Mouse (Mus musculus) ES-Bruce4 (cell line): ENCODE data around the gene Ggcx. TPM values are rescaled to one million over a fixed set of nuclear protein-coding genes. Genes with fewer than 3 reads are reported as not detected.
A peak's percentile ranks its signal among the peaks of the same experiment; 100 is the strongest.

Experiments
- H3K27ac ChIP-seq: 2 replicates; pipeline ENCODE4 v1.5.1; 2012; ENCODE audit warnings: low read length, inconsistent platforms; ENCODE audit not compliant: insufficient read depth
- H3K27me3 ChIP-seq: 2 replicates; pipeline ENCODE4 v1.6.1; 2012; ENCODE audit warnings: mild to moderate bottlenecking, low read length, inconsistent platforms; ENCODE audit not compliant: control insufficient read depth, poor library complexity, insufficient read depth, severe bottlenecking
- H3K36me3 ChIP-seq: 2 replicates; pipeline ENCODE4 v1.6.1; 2012; ENCODE audit warnings: inconsistent platforms, mild to moderate bottlenecking, low read length, moderate library complexity; ENCODE audit not compliant: control insufficient read depth, poor library complexity, insufficient read depth, severe bottlenecking
- H3K4me1 ChIP-seq: one replicate; pipeline ENCODE4 v1.8.1; 2011; ENCODE audit warnings: low read length; ENCODE audit not compliant: control insufficient read depth, insufficient read depth
- H3K4me3 ChIP-seq: 2 replicates; pipeline ENCODE4 v1.5.1; 2011; ENCODE audit warnings: low read depth, mild to moderate bottlenecking, low read length
- H3K9ac ChIP-seq: 2 replicates; pipeline ENCODE4 v1.6.1; 2012; ENCODE audit warnings: low read depth, mild to moderate bottlenecking, inconsistent platforms; ENCODE audit not compliant: poor library complexity, severe bottlenecking
- H3K9me3 ChIP-seq: replicated peaks from 2 replicates; pipeline ENCODE4 v1.6.1; 2012; ENCODE audit warnings: mild to moderate bottlenecking, low read length, inconsistent platforms; ENCODE audit not compliant: control insufficient read depth, poor library complexity, insufficient read depth, severe bottlenecking
- CTCF ChIP-seq: IDR thresholded peaks from one replicate; pipeline ENCODE4 v1.8.1; 2011; ENCODE audit warnings: low read depth, low read length
- EP300 ChIP-seq: IDR thresholded peaks from 2 replicates; pipeline ENCODE4 v1.6.1; 2011; ENCODE audit warnings: low read depth, low read length; ENCODE audit not compliant: insufficient read depth
- POLR2A ChIP-seq: IDR thresholded peaks from one replicate; pipeline ENCODE4 v1.8.1; 2011; ENCODE audit warnings: low read length; ENCODE audit not compliant: insufficient read depth
- polyA plus RNA-seq: library from polyadenylated mRNA; stranded (reverse); fragments of >200 nt; gene quantifications from 2 replicates; pipeline ENCODE4 v1.2.4, GENCODE M21; 2011; ENCODE audit warnings: low read depth; ENCODE audit not compliant: missing spikeins, insufficient read depth, insufficient read length

The Ggcx gene
- polyA plus RNA-seq, 1 experiment = 16.6 TPM

- Histone ChIP-seq H3K27ac (peak overlapping the region; percentile 76), H3K9ac (peak overlapping the region; percentile 98), H3K36me3 (peaks cover 46% of the 10 kb centered on the region), H3K4me1 (peaks cover 3% of the 10 kb centered on the region), H3K9me3 (no peaks in the 10 kb centered on the region), H3K4me3 (peak overlapping the region; percentile 99), H3K27me3 (no peaks in the 10 kb centered on the region)
- TF ChIP-seq POLR2A (no peak), CTCF (no peak), EP300 (no peak)
Measured at GRCm38 (mm10) chr6:72438862-72439354, 24.8 kb downstream of the Ggcx start.

DNA sequence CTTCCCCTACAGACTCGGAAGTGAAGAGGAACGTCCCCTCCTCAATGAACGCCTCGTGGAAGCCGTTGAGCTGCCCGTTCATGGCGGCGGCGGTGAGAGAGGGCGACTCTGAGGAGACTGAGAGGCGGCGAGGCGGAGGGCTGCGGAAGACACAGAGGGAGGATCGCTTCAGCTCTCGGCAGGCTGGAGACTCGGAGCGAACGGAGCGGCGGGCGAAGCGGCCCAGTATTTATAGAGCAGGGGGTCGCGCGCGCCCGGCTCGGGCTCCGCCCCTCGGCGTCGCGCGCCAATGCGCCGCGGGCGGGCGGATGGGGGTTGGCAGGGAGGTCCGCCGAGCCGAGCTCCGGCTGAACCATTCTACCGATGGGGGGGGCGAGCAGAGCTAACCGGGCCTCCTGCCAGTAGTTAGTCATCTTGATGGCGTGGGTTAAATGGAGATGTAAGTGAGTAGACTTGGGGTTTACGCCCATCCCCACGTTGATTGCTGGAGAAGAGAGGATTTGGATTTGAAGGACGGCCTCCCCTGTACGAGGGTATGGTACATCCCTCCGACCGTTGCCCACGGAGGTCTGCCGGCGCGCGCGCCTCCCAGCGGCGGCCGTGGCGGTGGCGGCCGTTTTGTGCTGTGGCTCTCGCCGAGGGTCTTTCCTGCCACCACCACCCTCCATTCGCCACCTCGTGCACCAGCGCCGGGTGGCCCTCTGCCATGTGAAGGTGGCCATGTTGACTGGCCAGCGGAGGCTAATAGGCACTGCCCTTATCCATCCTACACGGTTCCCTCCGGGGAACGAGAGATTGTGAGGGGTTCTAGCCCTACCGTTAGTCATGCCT, 25.5 kb downstream of the Ggcx start, which contains the start of gene Mat2a:
Gene Mat2a, minus strand, starts transcription at position 204 of the 831 bp plus-strand sequence.
- no peaks in the 10 kb centered on the region for H3K9me3 ChIP-seq
- H3K27ac ChIP-seq = peak within 1 kb of the TSS; percentile 89
- peak within 1 kb of the TSS; percentile 98 for H3K9ac ChIP-seq
- H3K4me3 ChIP-seq = peak within 1 kb of the TSS; percentile 99
- H3K27me3 ChIP-seq = no peaks in the 10 kb centered on the region
- 0 out of 2 replicates have a peak, but pooled peaks have one; percentile 38 for TF ChIP-seq EP300
- peak; percentile 53 for TF ChIP-seq CTCF
- TF ChIP-seq POLR2A = peak; percentile 95
- peaks cover 41% of the 10 kb centered on the region for H3K36me3 ChIP-seq
- peaks cover 3% of the 10 kb centered on the region for H3K4me1 ChIP-seq

- Histone ChIP-seq H3K36me3 (peaks cover 33% of the 10 kb centered on the region), H3K4me1 (peaks cover 3% of the 10 kb centered on the region), H3K27me3 (no peaks in the 10 kb centered on the region), H3K9ac (peak overlapping the region; percentile 98), H3K4me3 (peak overlapping the region; percentile 93), H3K27ac (peak overlapping the region; percentile 89), H3K9me3 (no peaks in the 10 kb centered on the region)
- TF ChIP-seq CTCF (no peak), EP300 (no peak), POLR2A (no peak)
Measured at GRCm38 (mm10) chr6:72440186-72440990, 26.3 kb downstream of the Ggcx start.

- Histone ChIP-seq H3K27ac (no peak overlapping the region), H3K9me3 (no peaks in the 10 kb centered on the region)
- TF ChIP-seq POLR2A (no peak), CTCF (no peak), EP300 (no peak)
Measured at GRCm38 (mm10) chr6:72442921-72443604, 29.0 kb downstream of the Ggcx start.

DNA sequence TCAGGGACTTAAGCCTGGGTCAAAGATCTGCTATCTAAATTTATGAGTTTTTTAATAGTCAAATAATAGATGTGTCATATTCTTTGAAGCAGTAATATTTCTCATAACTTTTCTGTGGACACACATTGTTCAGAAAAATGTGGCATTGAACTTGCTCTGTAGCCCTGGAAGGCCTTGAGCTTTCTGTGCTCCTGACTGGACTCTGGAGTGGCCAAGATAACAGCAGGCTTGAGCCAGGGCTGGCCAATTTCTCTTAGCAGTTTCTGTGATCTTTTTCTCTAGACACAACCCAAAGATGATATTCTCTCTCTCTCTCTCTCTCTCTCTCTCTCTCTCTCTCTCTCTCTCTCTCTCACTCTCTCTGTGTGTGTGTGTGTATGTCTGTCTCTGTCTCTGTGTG, 30.9 kb downstream of the Ggcx start:
- no peak for TF ChIP-seq EP300
- TF ChIP-seq POLR2A = no peak
- TF ChIP-seq CTCF = no peak

More at GRCm38 (mm10) chr6:72442921-72443604, 29.0 kb downstream of the Ggcx start:
- Histone ChIP-seq H3K36me3 (peaks cover 6% of the 10 kb centered on the region), H3K27me3 (no peaks in the 10 kb centered on the region), H3K4me1 (peaks cover 3% of the 10 kb centered on the region), H3K4me3 (no peak overlapping the region), H3K9ac (no peak overlapping the region)

More for the DNA sequence above, 30.9 kb downstream of the Ggcx start:
- no peak overlapping the region for H3K4me3 ChIP-seq
- H3K9ac ChIP-seq = no peak overlapping the region
- H3K27me3 ChIP-seq = no peaks in the 10 kb centered on the region
- H3K27ac ChIP-seq = no peak overlapping the region
- H3K9me3 ChIP-seq = no peaks in the 10 kb centered on the region
- H3K36me3 ChIP-seq = no peaks in the 10 kb centered on the region
- peaks cover 3% of the 10 kb centered on the region for H3K4me1 ChIP-seq
